Mouse (Mus musculus) macrophage (primary cell): ENCODE results near the gene Rasal2. TPM values are rescaled to one million over a fixed set of nuclear protein-coding genes. Genes with fewer than 3 reads are reported as not detected.

ENCODE experiments used
- H3K27ac ChIP-seq: fragments of 350-480 bp; formaldehyde crosslinking; 2 replicates; pipeline ENCODE4 v1.9.0; 2021
- H3K36me3 ChIP-seq: fragments of 350-480 bp; formaldehyde crosslinking; 2 replicates; pipeline ENCODE4 v1.9.0; 2021; ENCODE audit errors: inconsistent target
- H3K4me3 ChIP-seq: fragments of 350-480 bp; formaldehyde crosslinking; 2 replicates; pipeline ENCODE4 v1.9.0; 2021; ENCODE audit errors: inconsistent target
- H3K79me2 ChIP-seq: fragments of 350-480 bp; formaldehyde crosslinking; 2 replicates; pipeline ENCODE4 v1.9.0; 2021; ENCODE audit errors: inconsistent target
- WGBS: methylation state at CpG from one replicate; pipeline ENCODE4 v1.1.7; 2026; ENCODE audit warnings: inconsistent platforms; ENCODE audit not compliant: missing documents; 5-methylcytosine and 5-hydroxymethylcytosine counted together
- polyA plus RNA-seq: library from polyadenylated mRNA; stranded (reverse); fragments of 250-400 nt; gene quantifications from 3 replicates; pipeline ENCODE4 v1.2.4, GENCODE M21; 2018; ENCODE audit warnings: inconsistent platforms

Gene Rasal2
- polyA plus RNA-seq, 1 experiment from 2014 or later = 1.6 TPM

DNA sequence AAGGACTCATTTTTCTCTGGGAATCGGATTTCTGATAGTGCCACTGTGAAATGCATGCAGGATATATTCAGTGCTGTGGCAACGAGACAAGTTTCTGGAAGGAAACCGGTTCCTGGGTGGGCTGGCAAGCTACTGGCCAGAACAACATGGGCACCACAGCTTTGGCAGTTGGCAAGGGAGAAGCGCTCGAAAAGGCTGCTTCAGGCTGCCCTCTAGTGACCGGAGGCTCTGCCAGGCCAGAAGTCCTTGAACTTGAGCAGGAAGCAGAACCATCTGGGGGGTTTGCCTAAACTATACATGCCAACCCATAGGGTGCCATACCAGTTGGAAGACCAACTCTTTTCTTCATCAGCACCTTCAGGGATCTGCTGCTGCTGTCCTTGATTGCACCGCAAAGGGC, 33.9 kb upstream of the Rasal2 start:
- H3K79me2 ChIP-seq = no peaks in the 10 kb centered on the region
- no peak overlapping the region for H3K27ac ChIP-seq
- no peak overlapping the region for H3K4me3 ChIP-seq
- 23% methylated on average over 7 of the region's 7 CpGs for WGBS
- no peaks in the 10 kb centered on the region for H3K36me3 ChIP-seq

DNA sequence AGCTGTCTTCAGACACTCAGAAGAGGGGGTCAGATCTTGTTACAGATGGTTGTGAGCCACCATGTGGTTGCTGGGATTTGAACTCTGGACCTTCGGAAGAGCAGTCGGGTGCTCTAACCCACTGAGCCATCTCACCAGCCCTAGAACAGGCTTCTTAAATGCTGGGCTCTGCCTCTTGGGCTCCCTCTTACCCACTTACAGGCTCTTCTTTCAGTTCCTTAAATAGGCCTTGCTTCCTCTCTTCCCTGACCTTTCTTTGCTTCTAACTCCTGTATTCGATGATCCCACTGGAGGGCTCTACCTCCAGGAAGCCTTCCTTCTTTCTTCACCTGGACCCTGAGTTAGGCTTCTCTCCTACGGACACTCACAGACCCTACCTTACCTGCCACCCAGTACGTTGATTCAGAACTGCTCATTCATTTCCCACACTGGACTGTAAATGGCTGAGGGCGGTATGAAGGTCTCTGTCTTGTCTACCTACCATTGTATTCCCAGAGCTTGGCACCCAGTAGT, 33.1 kb upstream of the Rasal2 start:
- Histone ChIP-seq H3K27ac (no peak overlapping the region), H3K79me2 (no peaks in the 10 kb centered on the region), H3K4me3 (no peak overlapping the region), H3K36me3 (no peaks in the 10 kb centered on the region)
- 67% methylated on average over 6 of the region's 6 CpGs for WGBS

GRCm38 (mm10) chr1:157444632-157445300, 32.4 kb upstream of the Rasal2 start:
- H3K27ac ChIP-seq = no peak overlapping the region
- no peaks in the 10 kb centered on the region for H3K36me3 ChIP-seq
- whole genome bisulfite sequencing = 82% methylated on average over 12 of the region's 13 CpGs
- H3K79me2 ChIP-seq = no peaks in the 10 kb centered on the region
- H3K4me3 ChIP-seq = no peak overlapping the region

- no peak overlapping the region for H3K27ac ChIP-seq
- 60% methylated on average over 16 of the region's 19 CpGs for WGBS
- no peak overlapping the region for H3K4me3 ChIP-seq
- no peaks in the 10 kb centered on the region for H3K36me3 ChIP-seq
- H3K79me2 ChIP-seq = no peaks in the 10 kb centered on the region
These were observed 31.5 kb upstream of the Rasal2 start for GRCm38 (mm10) chr1:157443723-157444561.

GRCm38 (mm10) chr1:157443026-157443722, 30.8 kb upstream of the Rasal2 start:
- H3K79me2 ChIP-seq = no peaks in the 10 kb centered on the region
- 42% methylated on average over 14 of the region's 14 CpGs for WGBS
- H3K4me3 ChIP-seq = no peak overlapping the region

GRCm38 (mm10) chr1:157439973-157440641, 27.7 kb upstream of the Rasal2 start:
- no peak overlapping the region for H3K4me3 ChIP-seq
- H3K27ac ChIP-seq = no peak overlapping the region
- 78% methylated on average over 14 of the region's 14 CpGs for WGBS
- no peaks in the 10 kb centered on the region for H3K79me2 ChIP-seq
- H3K36me3 ChIP-seq = no peaks in the 10 kb centered on the region

More at GRCm38 (mm10) chr1:157443026-157443722, 30.8 kb upstream of the Rasal2 start:
- Histone ChIP-seq H3K36me3 (no peaks in the 10 kb centered on the region), H3K27ac (no peak overlapping the region)

DNA sequence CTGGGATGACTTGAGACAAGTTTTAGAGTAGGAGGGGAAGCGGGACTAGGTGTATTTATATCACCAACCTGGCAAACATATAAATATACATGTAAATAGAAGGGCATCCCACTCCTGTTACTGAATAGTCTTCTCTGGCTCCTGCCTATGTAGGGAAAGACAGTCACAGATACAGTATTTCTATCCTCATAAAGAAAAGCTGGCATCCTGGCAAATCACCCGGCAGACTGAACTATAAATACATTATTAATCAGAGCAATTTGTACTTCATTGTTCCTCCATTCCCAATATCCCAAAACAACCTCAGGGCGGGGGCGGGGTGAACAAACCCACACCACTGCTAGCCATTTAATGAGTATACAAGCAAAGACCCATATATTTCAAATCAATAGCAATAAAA, 26.7 kb upstream of the Rasal2 start:
- whole genome bisulfite sequencing = 100% methylated on average over 4 of the region's 4 CpGs
- no peak overlapping the region for H3K4me3 ChIP-seq
- H3K36me3 ChIP-seq = no peaks in the 10 kb centered on the region
- no peaks in the 10 kb centered on the region for H3K79me2 ChIP-seq
- H3K27ac ChIP-seq = no peak overlapping the region

- Histone ChIP-seq H3K79me2 (no peaks in the 10 kb centered on the region), H3K27ac (no peak overlapping the region), H3K36me3 (no peaks in the 10 kb centered on the region), H3K4me3 (no peak overlapping the region)
- 92% methylated on average over 2 of the region's 2 CpGs for WGBS
These were observed 25.9 kb upstream of the Rasal2 start for GRCm38 (mm10) chr1:157438290-157438689.

GRCm38 (mm10) chr1:157435926-157436325, 23.5 kb upstream of the Rasal2 start:
- Histone ChIP-seq H3K4me3 (no peak overlapping the region), H3K36me3 (no peaks in the 10 kb centered on the region), H3K79me2 (no peaks in the 10 kb centered on the region), H3K27ac (no peak overlapping the region)
- 36% methylated on average over 6 of the region's 6 CpGs for WGBS

GRCm38 (mm10) chr1:157434404-157434803, 22.0 kb upstream of the Rasal2 start:
- 98% methylated on average over 4 of the region's 4 CpGs for WGBS
- Histone ChIP-seq H3K79me2 (no peaks in the 10 kb centered on the region), H3K36me3 (no peaks in the 10 kb centered on the region), H3K27ac (no peak overlapping the region), H3K4me3 (no peak overlapping the region)

- Histone ChIP-seq H3K4me3 (no peak overlapping the region), H3K27ac (no peak overlapping the region)
- WGBS = 81% methylated on average over 3 of the region's 3 CpGs
These were observed 20.9 kb upstream of the Rasal2 start for GRCm38 (mm10) chr1:157433316-157433715.

DNA sequence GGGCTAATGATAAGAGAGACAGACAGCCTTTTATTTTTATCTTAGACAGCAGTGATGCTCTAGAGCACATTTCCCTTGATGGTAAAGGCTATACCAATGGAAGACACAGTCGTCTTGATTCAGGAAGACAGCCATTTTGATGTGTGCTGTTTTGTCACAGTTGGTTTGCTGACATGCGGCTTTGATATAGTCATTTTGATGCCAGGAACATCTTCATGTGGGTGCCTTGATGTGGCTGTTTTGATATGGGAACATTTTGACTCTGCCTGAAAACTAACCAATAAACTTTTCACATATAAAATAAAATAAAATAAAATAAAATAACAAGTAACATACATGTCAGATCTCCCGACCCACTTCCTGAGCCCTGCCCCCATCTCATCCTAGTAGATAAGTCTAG, 16.0 kb upstream of the Rasal2 start:
- H3K4me3 ChIP-seq = no peak overlapping the region
- WGBS = 94% methylated on average over 3 of the region's 3 CpGs
- no peaks in the 10 kb centered on the region for H3K79me2 ChIP-seq
- H3K36me3 ChIP-seq = no peaks in the 10 kb centered on the region
- H3K27ac ChIP-seq = no peak overlapping the region

More at GRCm38 (mm10) chr1:157433316-157433715, 20.9 kb upstream of the Rasal2 start:
- Histone ChIP-seq H3K36me3 (no peaks in the 10 kb centered on the region), H3K79me2 (no peaks in the 10 kb centered on the region)

GRCm38 (mm10) chr1:157427604-157428003, 15.2 kb upstream of the Rasal2 start:
- 92% methylated on average over 4 of the region's 4 CpGs for WGBS
- Histone ChIP-seq H3K27ac (no peak overlapping the region), H3K4me3 (no peak overlapping the region), H3K36me3 (no peaks in the 10 kb centered on the region), H3K79me2 (no peaks in the 10 kb centered on the region)

- WGBS = 29% methylated on average over 1 of the region's 1 CpGs
- Histone ChIP-seq H3K79me2 (no peaks in the 10 kb centered on the region), H3K4me3 (no peak overlapping the region), H3K27ac (no peak overlapping the region), H3K36me3 (no peaks in the 10 kb centered on the region)
These were observed 14.5 kb upstream of the Rasal2 start for GRCm38 (mm10) chr1:157426933-157427332.
